Mouse (Mus musculus): ENCODE results near the gene Zfp661.
"Not testable (repeated sequence)": the region's sequence is repeated elsewhere in the genome, so short reads cannot be mapped to it uniquely, and the experiment has no call there.

The Zfp661 gene

GRCm38 (mm10) chr2:127586694-127587513, at the start of gene Zfp661, which contains the start of gene Mrps5:
Zfp661 (minus strand) TSS chr2:127587094.
Mrps5 (plus strand) TSS chr2:127587222.
- peak; percentile 86 for DNase-seq (ENCODE audit: low spot score)

- no peak for DNase-seq (ENCODE audit: low spot score)
Observed at GRCm38 (mm10) chr2:127635581-127635980, 48.7 kb upstream of the Zfp661 start.

GRCm38 (mm10) chr2:127632601-127633000, 45.7 kb upstream of the Zfp661 start:
- no peak for DNase-seq (ENCODE audit: low spot score)

- DNase-seq (ENCODE audit: low spot score) = no peak
Observed at GRCm38 (mm10) chr2:127627990-127628570, 41.2 kb upstream of the Zfp661 start.

- DNase-seq (ENCODE audit: low spot score) = no peak
Observed at GRCm38 (mm10) chr2:127627354-127627753, 40.5 kb upstream of the Zfp661 start.

GRCm38 (mm10) chr2:127625659-127626058, 38.8 kb upstream of the Zfp661 start:
- no peak for DNase-seq (ENCODE audit: low spot score)

GRCm38 (mm10) chr2:127624786-127625185, 37.9 kb upstream of the Zfp661 start:
- no peak for DNase-seq (ENCODE audit: low spot score)

GRCm38 (mm10) chr2:127622065-127622464, 35.2 kb upstream of the Zfp661 start:
- no peak for DNase-seq (ENCODE audit: low spot score)

- no peak for DNase-seq (ENCODE audit: low spot score)
Observed at GRCm38 (mm10) chr2:127619311-127619710, 32.4 kb upstream of the Zfp661 start.

GRCm38 (mm10) chr2:127612288-127612687, 25.4 kb upstream of the Zfp661 start:
- DNase-seq (ENCODE audit: low spot score) = no peak

GRCm38 (mm10) chr2:127611386-127611785, 24.5 kb upstream of the Zfp661 start:
- no peak for DNase-seq (ENCODE audit: low spot score)

GRCm38 (mm10) chr2:127608986-127609385, 22.1 kb upstream of the Zfp661 start:
- no peak for DNase-seq (ENCODE audit: low spot score)

- DNase-seq (ENCODE audit: low spot score) = no peak
Observed at GRCm38 (mm10) chr2:127608234-127608633, 21.3 kb upstream of the Zfp661 start.

- DNase-seq (ENCODE audit: low spot score) = no peak
Observed at GRCm38 (mm10) chr2:127605203-127605602, 18.3 kb upstream of the Zfp661 start.

GRCm38 (mm10) chr2:127603383-127603782, 16.5 kb upstream of the Zfp661 start:
- DNase-seq (ENCODE audit: low spot score) = not testable (repeated sequence)

GRCm38 (mm10) chr2:127590840-127591239, 3.9 kb upstream of the Zfp661 start:
- DNase-seq (ENCODE audit: low spot score) = no peak

- DNase-seq (ENCODE audit: low spot score) = no peak
Observed at GRCm38 (mm10) chr2:127590204-127590603, 3.3 kb upstream of the Zfp661 start.

- no peak for DNase-seq (ENCODE audit: low spot score)
Observed at GRCm38 (mm10) chr2:127588897-127589296, 2.0 kb upstream of the Zfp661 start.

GRCm38 (mm10) chr2:127587514-127587844, 585 bp upstream of the Zfp661 start:
- no peak for DNase-seq (ENCODE audit: low spot score)

- peak; percentile 91 for DNase-seq (ENCODE audit: low spot score)
Observed at GRCm38 (mm10) chr2:127584436-127584858, 2.4 kb downstream of the Zfp661 start.

- no peak for DNase-seq (ENCODE audit: low spot score)
Observed at GRCm38 (mm10) chr2:127573322-127573721, 13.6 kb downstream of the Zfp661 start.

GRCm38 (mm10) chr2:127559070-127559966, 27.6 kb downstream of the Zfp661 start:
- peak; percentile 73 for DNase-seq (ENCODE audit: low spot score)
